Mouse (Mus musculus): ENCODE measurements around the gene Olfr97. TPM values are rescaled to one million over a fixed set of nuclear protein-coding genes. Genes with fewer than 3 reads are reported as not detected.

Gene Olfr97
- total RNA-seq, 2 experiments from 2014 or later: not detected

- intact Hi-C loops (cut with DNase I; ENCODE audit: low total_unique reads): loop anchor here (5.0 kb wide), 1 partner anchor 114 kb away; the partner anchor contains the start of gene Olfr90
- no peak for DNase-seq
Observed at GRCm38 (mm10) chr17:37200894-37201293, 36.2 kb downstream of the Olfr97 start, which contains the start of gene Olfr94. TSS of gene Olfr94 (minus strand) at chr17:37200994.

GRCm38 (mm10) chr17:37196845-37197724, 40.0 kb downstream of the Olfr97 start:
- peak; percentile 12 for DNase-seq

GRCm38 (mm10) chr17:37194782-37195181, 42.3 kb downstream of the Olfr97 start:
- no peak for DNase-seq

More at GRCm38 (mm10) chr17:37196845-37197724, 40.0 kb downstream of the Olfr97 start:
- intact Hi-C loops (cut with DNase I; ENCODE audit: low total_unique reads): no loop called here

GRCm38 (mm10) chr17:37193656-37194055, 43.5 kb downstream of the Olfr97 start, which contains the start of gene Ubd:
TSS of gene Ubd (plus strand) at chr17:37193892.
- no peak for DNase-seq
- intact Hi-C loops (cut with DNase I; ENCODE audit: low total_unique reads): no loop called here

More at GRCm38 (mm10) chr17:37194782-37195181, 42.3 kb downstream of the Olfr97 start:
- intact Hi-C loops (cut with DNase I; ENCODE audit: low total_unique reads): no loop called here

GRCm38 (mm10) chr17:37193032-37193431, 44.1 kb downstream of the Olfr97 start:
- DNase-seq: no peak
- intact Hi-C loops (cut with DNase I; ENCODE audit: low total_unique reads): no loop called here

GRCm38 (mm10) chr17:37190711-37191110, 46.4 kb downstream of the Olfr97 start:
- DNase-seq: no peak
- intact Hi-C loops (cut with DNase I; ENCODE audit: low total_unique reads): no loop called here

- DNase-seq: no peak
- intact Hi-C loops (cut with DNase I; ENCODE audit: low total_unique reads): no loop called here
Observed at GRCm38 (mm10) chr17:37185474-37185873, 51.7 kb downstream of the Olfr97 start.

Other genes starting within 250 kb of the Olfr97 start
- gene H2-M5, start 247.8 kb downstream of the Olfr97 start, total RNA-seq (2021): not detected
- gene Zfp57, start 236.2 kb downstream of the Olfr97 start, total RNA-seq (2021): 1 to 10 TPM in 1 of 2 experiments, under 1 TPM in 1; 0.74 to 1.5 TPM
- gene Mog, start 213.9 kb downstream of the Olfr97 start, total RNA-seq (2021): not detected
- 10 to 100 TPM in 1 of 2 experiments, 1 to 10 TPM in 1; 9.8 to 10.3 TPM for gene Gabbr1, start 191.4 kb downstream of the Olfr97 start, total RNA-seq (2021)
- gene Olfr90, start 148.8 kb downstream of the Olfr97 start, total RNA-seq (2021): not detected
- gene Olfr91, start 139.1 kb downstream of the Olfr97 start, total RNA-seq (2021): not detected
- not detected for gene Olfr92, start 117.2 kb downstream of the Olfr97 start, total RNA-seq (2021)
- not detected for gene Olfr93, start 75.8 kb downstream of the Olfr97 start, total RNA-seq (2021)
- gene Ubd, start 43.4 kb downstream of the Olfr97 start, total RNA-seq (2021): not detected
- gene Olfr94, start 36.3 kb downstream of the Olfr97 start, total RNA-seq (2021): not detected
- gene Olfr95, start 24.2 kb downstream of the Olfr97 start, total RNA-seq (2021): not detected
- gene Olfr96, start 17.2 kb downstream of the Olfr97 start, total RNA-seq (2021): not detected
- not detected for gene Olfr98, start 26.4 kb upstream of the Olfr97 start, total RNA-seq (2021)
- 1 to 10 TPM; 1.3 to 1.6 TPM for gene H2-M3, start 32.9 kb upstream of the Olfr97 start, total RNA-seq (2021)
- not detected for gene Olfr99, start 46.1 kb upstream of the Olfr97 start, total RNA-seq (2021)
- gene Olfr101, start 67.0 kb upstream of the Olfr97 start, total RNA-seq (2021): not detected
- not detected for gene Olfr102, start 79.7 kb upstream of the Olfr97 start, total RNA-seq (2021)
- not detected for gene Olfr103, start 102.4 kb upstream of the Olfr97 start, total RNA-seq (2021)
- not detected for gene Olfr104-ps, start 122.3 kb upstream of the Olfr97 start, total RNA-seq (2021)
- gene Olfr105-ps, start 141.7 kb upstream of the Olfr97 start, total RNA-seq (2021): not detected
- not detected for gene Olfr106-ps, start 153.1 kb upstream of the Olfr97 start, total RNA-seq (2021)
- gene Olfr107, start 161.9 kb upstream of the Olfr97 start, total RNA-seq (2021): not detected
- not detected for gene Olfr108, start 208.2 kb upstream of the Olfr97 start, total RNA-seq (2021)
- gene Olfr109, start 221.6 kb upstream of the Olfr97 start, total RNA-seq (2021): not detected
- gene H2-M2, start 246.2 kb upstream of the Olfr97 start, total RNA-seq (2021): not detected

Measured in gastrocnemius, postnatal 14 days (tissue).